Mouse (Mus musculus): ENCODE results near the gene Med19. TPM values are rescaled to one million over a fixed set of nuclear protein-coding genes. Genes with fewer than 3 reads are reported as not detected.

Med19 gene
- polyA plus RNA-seq, 1 experiment, result 20.4 TPM

DNA sequence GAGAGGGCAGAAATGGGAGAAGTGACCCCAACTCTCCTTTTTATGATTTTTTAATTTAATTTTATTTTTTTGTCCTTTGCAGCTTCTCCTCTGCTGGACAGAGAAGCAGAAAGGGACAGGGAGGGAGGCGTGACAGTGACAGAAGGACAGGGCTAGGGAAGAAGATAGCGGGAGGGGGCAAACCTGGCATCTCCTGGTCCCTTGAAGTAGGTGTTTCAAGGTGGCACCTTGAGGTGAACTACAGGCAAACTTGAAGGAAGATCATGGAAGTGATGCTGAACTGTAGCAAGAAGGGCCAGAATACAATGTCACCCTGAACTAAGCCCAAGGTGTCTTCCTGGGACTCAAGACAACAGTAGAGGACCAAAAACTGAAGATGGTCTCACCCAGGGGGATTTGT, 56.7 kb downstream of the Med19 start:
- Histone ChIP-seq H3K4me3 (ENCODE audit: insufficient read depth, poor library complexity, severe bottlenecking) (no peak overlapping the region), H3K79me2 (ENCODE audit: control insufficient read depth, insufficient read depth) (no peaks in the 10 kb centered on the region)
- TF ChIP-seq MYOG (IDR thresholded peaks at IDR 0.05; ENCODE audit: control insufficient read depth, extremely low read depth, insufficient read length), result no peak
- TF ChIP-seq FOSL1 (IDR thresholded peaks at IDR 0.05; ENCODE audit: insufficient read depth, low read length, poor library complexity, severe bottlenecking), result no peak
- no peak for TF ChIP-seq CEBPB (IDR thresholded peaks at IDR 0.05; ENCODE audit: low read depth)
- no peak for TF ChIP-seq MAX (IDR thresholded peaks at IDR 0.05)
- TF ChIP-seq USF1 (IDR thresholded peaks at IDR 0.05; ENCODE audit: low read depth), result no peak
- TF ChIP-seq MYOD1 (IDR thresholded peaks at IDR 0.05; ENCODE audit: control insufficient read depth, insufficient read length, low read depth), result no peak
- TF ChIP-seq CTCF (IDR thresholded peaks at IDR 0.05; ENCODE audit: control insufficient read depth, insufficient read depth, insufficient read length), result no peak

DNA sequence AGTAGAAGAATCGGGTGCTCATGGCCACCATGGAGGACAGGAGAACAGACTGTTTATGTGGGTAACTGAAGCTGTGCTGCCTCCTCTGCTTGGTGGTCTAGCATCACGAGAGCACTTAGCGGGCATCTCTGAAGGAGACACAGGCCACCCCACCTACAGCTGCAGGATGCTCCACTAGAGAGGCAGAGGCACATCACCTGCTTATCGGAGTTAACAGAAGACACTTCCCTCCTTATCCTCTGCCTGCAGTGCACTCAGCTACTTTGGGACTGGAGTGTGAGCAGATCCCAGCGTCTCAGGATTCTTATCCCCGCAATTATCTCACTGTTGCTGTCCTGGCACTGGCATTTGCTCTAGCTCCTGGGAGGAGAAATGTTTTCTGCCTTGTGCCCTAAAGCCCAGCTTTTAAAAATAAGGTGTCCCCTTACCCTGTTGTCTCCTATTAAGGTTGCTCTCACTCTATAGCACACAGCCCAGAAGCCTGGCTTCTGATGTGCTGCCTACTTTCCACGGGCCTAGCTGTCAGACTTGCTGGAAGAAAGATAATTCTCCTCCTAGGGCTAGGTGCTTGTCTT, 57.2 kb downstream of the Med19 start:
- H3K36me3 ChIP-seq (ENCODE audit: control insufficient read depth, insufficient read depth), result peaks cover 4% of the 10 kb centered on the region
- no peak for TF ChIP-seq MYOD1 (IDR thresholded peaks at IDR 0.05; ENCODE audit: control insufficient read depth, insufficient read length, low read depth)
- no peak for TF ChIP-seq CTCF (IDR thresholded peaks at IDR 0.05; ENCODE audit: control insufficient read depth, insufficient read depth, insufficient read length)
- no peak for TF ChIP-seq MYOG (IDR thresholded peaks at IDR 0.05; ENCODE audit: control insufficient read depth, extremely low read depth, insufficient read length)
- TF ChIP-seq CEBPB (IDR thresholded peaks at IDR 0.05; ENCODE audit: low read depth), result no peak
- no peaks in the 10 kb centered on the region for H3K27me3 ChIP-seq (ENCODE audit: control insufficient read depth, insufficient read depth, insufficient read length)
- H3ac ChIP-seq (ENCODE audit: control insufficient read depth, insufficient read length, low read depth), result no peak overlapping the region
- H3K79me3 ChIP-seq (ENCODE audit: low read depth), result peaks cover 2% of the 10 kb centered on the region
- peaks cover 3% of the 10 kb centered on the region for H3K79me2 ChIP-seq (ENCODE audit: control insufficient read depth, insufficient read depth)
- no peak overlapping the region for H3K4me3 ChIP-seq (ENCODE audit: insufficient read depth, poor library complexity, severe bottlenecking)

More for the DNA sequence above, 56.7 kb downstream of the Med19 start:
- Histone ChIP-seq H3K79me3 (ENCODE audit: low read depth) (no peaks in the 10 kb centered on the region), H3ac (ENCODE audit: control insufficient read depth, insufficient read length, low read depth) (no peak overlapping the region), H3K27me3 (ENCODE audit: control insufficient read depth, insufficient read depth, insufficient read length) (no peaks in the 10 kb centered on the region), H3K36me3 (ENCODE audit: control insufficient read depth, insufficient read depth) (no peaks in the 10 kb centered on the region)

DNA sequence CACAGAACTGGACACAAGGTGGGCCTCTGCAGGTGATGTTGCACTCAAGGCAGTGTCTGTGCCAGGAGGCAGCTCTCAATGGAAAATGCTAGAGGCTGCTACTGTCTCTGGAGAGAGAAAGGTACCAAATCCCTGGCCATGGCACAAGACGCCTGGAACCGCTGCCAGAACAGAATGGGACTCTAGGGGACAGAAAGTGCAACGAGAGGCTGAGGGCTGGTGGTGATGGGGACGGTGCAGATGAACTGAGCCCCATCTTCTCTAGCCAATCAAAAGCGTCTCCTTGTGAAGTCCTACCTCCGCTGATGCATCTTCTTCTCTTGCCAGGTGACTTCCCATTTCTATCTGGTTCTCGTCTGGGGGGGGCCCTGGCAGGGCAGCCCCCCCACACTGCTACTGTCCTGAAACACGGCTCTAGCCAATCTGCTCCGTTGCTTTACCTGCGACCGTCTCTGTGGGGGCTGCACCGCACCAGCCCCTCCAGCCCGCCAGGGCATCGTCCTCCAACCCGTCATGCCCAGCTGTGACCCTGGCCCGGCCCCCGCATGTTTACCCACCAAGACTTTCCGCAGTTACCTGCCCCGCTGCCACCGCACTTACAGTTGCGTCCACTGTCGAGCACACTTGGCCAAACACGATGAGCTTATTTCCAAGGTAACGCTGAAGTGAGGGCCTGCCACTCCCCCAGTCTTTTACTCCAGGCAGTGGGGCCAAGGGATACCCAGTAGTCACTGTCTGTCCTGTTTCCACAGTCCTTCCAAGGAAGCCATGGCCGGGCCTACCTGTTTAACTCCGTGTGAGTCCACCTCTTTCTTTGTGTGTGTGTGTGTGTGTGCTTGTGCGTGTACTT, 58.3 kb downstream of the Med19 start:
- Histone ChIP-seq H3ac (ENCODE audit: control insufficient read depth, insufficient read length, low read depth) (no peak overlapping the region), H3K36me3 (ENCODE audit: control insufficient read depth, insufficient read depth) (peaks cover 15% of the 10 kb centered on the region), H3K4me3 (ENCODE audit: insufficient read depth, poor library complexity, severe bottlenecking) (no peak overlapping the region), H3K79me3 (ENCODE audit: low read depth) (peaks cover 3% of the 10 kb centered on the region), H3K79me2 (ENCODE audit: control insufficient read depth, insufficient read depth) (peaks cover 14% of the 10 kb centered on the region), H3K27me3 (ENCODE audit: control insufficient read depth, insufficient read depth, insufficient read length) (no peaks in the 10 kb centered on the region)
- TF ChIP-seq CTCF (IDR thresholded peaks at IDR 0.05; ENCODE audit: control insufficient read depth, insufficient read depth, insufficient read length), result no peak

DNA sequence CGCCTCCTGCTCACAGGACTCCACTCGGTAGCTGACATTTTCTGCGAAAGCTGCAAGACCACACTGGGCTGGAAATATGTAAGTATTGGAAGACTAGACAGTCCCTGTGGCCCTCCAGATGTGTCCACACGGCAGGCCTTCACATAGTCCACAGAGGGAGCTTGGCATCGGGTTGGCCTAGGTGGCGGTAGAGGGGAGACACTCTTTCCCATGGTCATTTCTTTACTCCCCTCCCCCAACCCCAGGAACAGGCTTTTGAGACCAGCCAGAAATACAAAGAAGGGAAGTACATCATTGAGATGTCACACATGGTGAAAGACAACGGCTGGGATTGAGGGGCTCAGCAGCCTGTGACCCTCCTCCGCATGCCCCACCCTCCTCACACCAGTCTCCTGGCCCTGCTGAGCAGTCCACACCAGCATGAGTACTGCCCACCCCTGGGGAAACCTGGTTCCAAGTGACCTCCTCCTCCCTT, 59.3 kb downstream of the Med19 start:
- TF ChIP-seq MYOG (IDR thresholded peaks at IDR 0.05; ENCODE audit: control insufficient read depth, extremely low read depth, insufficient read length) (no peak), CTCF (IDR thresholded peaks at IDR 0.05; ENCODE audit: control insufficient read depth, insufficient read depth, insufficient read length) (no peak), CEBPB (IDR thresholded peaks at IDR 0.05; ENCODE audit: low read depth) (no peak), FOSL1 (IDR thresholded peaks at IDR 0.05; ENCODE audit: insufficient read depth, low read length, poor library complexity, severe bottlenecking) (no peak), USF1 (IDR thresholded peaks at IDR 0.05; ENCODE audit: low read depth) (no peak), MAX (IDR thresholded peaks at IDR 0.05) (no peak), MYOD1 (IDR thresholded peaks at IDR 0.05; ENCODE audit: control insufficient read depth, insufficient read length, low read depth) (no peak)
- H3ac ChIP-seq (ENCODE audit: control insufficient read depth, insufficient read length, low read depth), result no peak overlapping the region
- H3K36me3 ChIP-seq (ENCODE audit: control insufficient read depth, insufficient read depth), result peaks cover 17% of the 10 kb centered on the region
- no peak overlapping the region for H3K4me3 ChIP-seq (ENCODE audit: insufficient read depth, poor library complexity, severe bottlenecking)
- H3K79me3 ChIP-seq (ENCODE audit: low read depth), result peaks cover 11% of the 10 kb centered on the region
- peaks cover 23% of the 10 kb centered on the region for H3K79me2 ChIP-seq (ENCODE audit: control insufficient read depth, insufficient read depth)
- no peaks in the 10 kb centered on the region for H3K27me3 ChIP-seq (ENCODE audit: control insufficient read depth, insufficient read depth, insufficient read length)

Other genes starting within 250 kb of the Med19 start
- gene Tfpi, start 201.6 kb upstream of the Med19 start, polyA plus RNA-seq (2012; fragmentation: generic; extraction: Trizol), result 7.6 TPM
- 79.9 TPM for gene Ctnnd1, start 27.6 kb upstream of the Med19 start, polyA plus RNA-seq (2012; fragmentation: generic; extraction: Trizol)
- 0.08 TPM for gene Btbd18, start 19.3 kb upstream of the Med19 start, polyA plus RNA-seq (2012; fragmentation: generic; extraction: Trizol)
- gene Selenoh, start 7.6 kb upstream of the Med19 start, polyA plus RNA-seq (2012; fragmentation: generic; extraction: Trizol), result 355 TPM
- not detected for gene Gm28635, start 361 bp upstream of the Med19 start, polyA plus RNA-seq (2012; fragmentation: generic; extraction: Trizol)
- gene Tmx2, start 738 bp downstream of the Med19 start, polyA plus RNA-seq (2012; fragmentation: generic; extraction: Trizol), result 90.0 TPM
- gene Zdhhc5, start 36.8 kb downstream of the Med19 start, polyA plus RNA-seq (2012; fragmentation: generic; extraction: Trizol), result 35.4 TPM
- gene Clp1, start 48.9 kb downstream of the Med19 start, polyA plus RNA-seq (2012; fragmentation: generic; extraction: Trizol), result 13.9 TPM
- 0.35 TPM for gene Ypel4, start 55.7 kb downstream of the Med19 start, polyA plus RNA-seq (2012; fragmentation: generic; extraction: Trizol)
- 4.4 TPM for gene Gm19426, start 65.3 kb downstream of the Med19 start, polyA plus RNA-seq (2012; fragmentation: generic; extraction: Trizol)
- gene Serping1, start 97.0 kb downstream of the Med19 start, polyA plus RNA-seq (2012; fragmentation: generic; extraction: Trizol), result 0.15 TPM
- 16.2 TPM for gene Ube2l6, start 120.4 kb downstream of the Med19 start, polyA plus RNA-seq (2012; fragmentation: generic; extraction: Trizol)
- 0.06 TPM for gene Smtnl1, start 144.2 kb downstream of the Med19 start, polyA plus RNA-seq (2012; fragmentation: generic; extraction: Trizol)
- gene Timm10, start 148.6 kb downstream of the Med19 start, polyA plus RNA-seq (2012; fragmentation: generic; extraction: Trizol), result 108 TPM
- 6.6 TPM for gene Slc43a1, start 160.4 kb downstream of the Med19 start, polyA plus RNA-seq (2012; fragmentation: generic; extraction: Trizol)
- 0.18 TPM for gene Rtn4rl2, start 208.3 kb downstream of the Med19 start, polyA plus RNA-seq (2012; fragmentation: generic; extraction: Trizol)